Mouse (Mus musculus): ENCODE data around the gene Rhox2g.
"Not testable (repeated sequence)": the region's sequence is repeated elsewhere in the genome, so short reads cannot be mapped to it uniquely, and the experiment has no call there.

Gene Rhox2g

DNA sequence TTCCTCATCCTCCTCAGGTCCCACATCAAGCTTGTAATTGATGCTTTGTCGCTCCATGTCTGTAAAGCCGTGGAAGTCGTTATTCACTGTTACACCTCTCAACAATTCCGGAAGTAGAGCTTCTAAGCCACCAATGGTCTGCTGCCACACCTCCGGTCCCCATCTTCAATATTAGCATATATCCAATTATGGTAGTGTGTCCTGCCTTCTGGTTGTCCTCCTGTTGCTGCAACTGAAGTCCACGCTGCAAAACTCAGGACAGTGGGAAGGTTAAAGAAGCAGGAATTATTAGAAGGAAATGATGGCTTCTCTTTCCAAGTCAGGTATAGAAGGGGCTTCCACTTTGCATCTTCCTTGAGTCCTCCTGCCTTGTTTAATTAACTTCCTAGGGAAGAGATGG is at the start of gene Rhox2g:
Gene Rhox2g, minus strand, starts transcription at position 101 of the 400 bp plus-strand sequence.
- not testable (repeated sequence) for DNase-seq

DNA sequence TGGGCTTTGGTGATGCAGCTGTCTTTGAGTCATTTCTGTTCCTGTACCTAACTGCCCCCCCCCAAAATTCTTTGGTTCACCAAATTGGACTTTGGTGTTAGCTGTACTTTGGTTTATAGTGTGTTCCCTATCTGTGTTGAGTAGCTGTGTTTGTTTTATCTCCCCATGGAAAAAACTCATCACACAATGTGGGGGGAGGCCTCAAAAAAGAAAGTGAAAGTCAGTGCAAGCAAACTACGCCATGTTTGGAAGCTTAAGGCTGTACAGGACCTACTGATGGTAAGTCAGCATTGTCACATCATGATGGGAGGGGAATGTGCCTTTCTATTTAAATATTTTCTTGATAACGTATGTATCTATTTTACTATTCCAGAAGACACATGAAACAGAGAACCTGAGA is 49.0 kb upstream of the Rhox2g start:
- DNase-seq: no peak

DNA sequence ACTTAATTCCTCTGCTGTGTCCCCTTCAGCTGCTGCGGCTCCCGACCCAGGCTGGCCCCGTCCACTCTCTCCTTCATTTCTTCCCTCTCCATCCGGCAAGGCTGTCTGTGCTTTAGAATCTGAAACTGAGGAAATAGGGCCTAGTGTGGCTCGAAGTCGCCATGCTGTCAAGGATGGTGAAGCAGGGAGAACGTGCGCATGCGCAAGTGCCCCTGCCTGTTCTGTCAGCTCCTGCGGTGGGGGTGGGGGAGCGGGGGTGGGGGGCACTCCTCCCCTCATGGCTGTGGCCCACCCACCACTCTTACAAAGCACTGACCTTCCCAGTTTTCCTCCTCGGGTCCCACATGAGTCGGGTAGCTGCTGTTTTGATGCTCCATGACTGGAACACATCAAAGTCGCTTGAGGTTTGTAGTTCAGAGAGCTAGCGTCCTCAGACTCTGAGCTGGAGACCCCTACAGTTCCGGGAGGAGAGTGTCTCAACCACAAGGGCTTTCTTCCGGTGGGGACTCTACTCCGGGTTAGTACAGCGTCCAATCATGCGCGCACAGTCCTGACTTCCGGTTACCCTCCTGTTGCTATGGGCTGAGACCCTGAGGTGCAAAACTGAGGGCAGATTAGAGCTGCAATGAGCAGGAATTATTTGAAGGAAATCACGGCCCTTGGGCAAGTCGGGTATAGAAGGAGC is 39.9 kb upstream of the Rhox2g start:
- DNase-seq: no peak

DNA sequence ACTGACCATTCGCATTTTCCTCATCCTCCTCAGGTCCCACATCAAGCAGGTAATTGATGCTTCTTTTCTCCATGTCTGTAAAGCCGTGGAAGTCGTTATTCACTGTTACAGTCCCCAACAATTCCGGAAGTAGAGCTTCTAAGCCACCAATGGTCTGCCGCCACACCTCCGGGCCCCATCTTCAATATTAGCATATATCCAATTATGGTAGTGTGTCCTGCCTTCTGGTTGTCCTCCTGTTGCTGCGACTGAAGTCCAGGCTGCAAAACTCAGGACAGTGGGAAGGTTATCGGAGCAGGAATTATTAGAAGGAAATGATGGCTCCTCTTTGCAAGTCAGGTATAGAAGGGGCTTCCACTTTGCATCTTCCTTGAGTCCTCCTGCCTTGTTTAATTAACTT is 29.9 kb upstream of the Rhox2g start, which contains the start of gene Rhox2h:
Gene Rhox2h, minus strand, starts transcription at position 101 of the 400 bp plus-strand sequence.
- DNase-seq: not testable (repeated sequence)

DNA sequence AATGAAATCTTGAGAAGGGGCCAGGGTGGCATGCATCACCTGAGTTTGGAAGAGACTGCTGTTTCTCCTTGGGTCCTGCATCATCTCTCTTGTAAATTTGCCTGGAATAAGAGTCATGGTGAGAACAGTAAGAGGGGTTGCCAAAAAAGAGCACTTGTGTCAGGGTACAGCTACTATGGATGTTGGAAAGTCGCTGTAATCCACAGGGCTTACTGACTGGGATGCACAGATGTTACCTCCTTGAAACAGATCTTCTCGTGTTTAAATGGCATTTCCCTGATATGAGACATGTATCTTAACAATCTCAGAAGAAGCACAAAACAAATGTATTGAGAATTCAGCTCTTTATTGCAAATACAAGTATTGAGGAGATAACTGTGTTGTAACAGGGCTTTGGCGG is 25.4 kb upstream of the Rhox2g start, which contains the start of gene Rhox3h:
Gene Rhox3h, minus strand, starts transcription at position 101 of the 400 bp plus-strand sequence.
- DNase-seq: not testable (repeated sequence)

DNA sequence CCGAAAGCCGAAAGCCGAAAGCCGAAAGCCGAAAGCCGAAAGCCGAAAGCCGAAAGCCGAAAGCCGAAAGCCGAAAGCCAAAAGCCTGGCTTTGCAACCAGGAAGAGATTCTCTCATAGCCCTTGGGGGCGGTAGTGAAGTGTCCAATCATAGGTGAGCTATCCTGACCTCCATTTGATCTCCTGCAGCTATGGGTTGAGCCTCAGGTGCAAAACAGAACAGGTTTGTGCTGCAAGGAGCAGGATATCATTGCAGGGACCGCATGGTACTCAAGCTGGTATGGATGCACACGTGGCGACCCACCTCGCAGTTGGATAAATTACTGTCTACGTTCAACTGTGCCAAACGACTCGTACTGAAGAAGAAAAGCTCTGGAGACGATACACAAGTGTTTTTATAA is 8.0 kb upstream of the Rhox2g start, which contains the start of gene Rhox4g:
Gene Rhox4g, minus strand, starts transcription at position 101 of the 400 bp plus-strand sequence.
- DNase-seq: not testable (repeated sequence)

DNA sequence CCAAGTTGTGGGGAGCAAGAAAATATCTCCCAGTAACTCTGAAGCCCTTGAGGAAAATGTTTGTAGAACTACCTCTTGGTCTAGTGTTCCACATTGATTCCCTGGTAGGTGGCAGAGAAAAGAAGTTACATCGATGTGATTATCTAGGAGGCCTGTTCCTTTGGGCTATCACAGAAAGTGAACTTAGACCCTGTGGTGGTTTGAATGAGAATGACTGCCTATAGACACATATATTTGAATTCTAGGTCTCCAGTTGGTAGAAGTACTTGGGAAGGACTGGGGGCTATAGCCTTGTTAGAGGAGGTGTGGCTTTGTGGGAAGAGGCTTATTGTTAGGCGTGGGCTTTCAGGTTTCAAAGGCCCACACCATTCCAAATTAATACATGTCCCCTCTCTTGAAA is 14.8 kb downstream of the Rhox2g start, which contains the start of gene Rhox3g:
Gene Rhox3g, minus strand, starts transcription at position 101 of the 400 bp plus-strand sequence.
- DNase-seq: not testable (repeated sequence)

DNA sequence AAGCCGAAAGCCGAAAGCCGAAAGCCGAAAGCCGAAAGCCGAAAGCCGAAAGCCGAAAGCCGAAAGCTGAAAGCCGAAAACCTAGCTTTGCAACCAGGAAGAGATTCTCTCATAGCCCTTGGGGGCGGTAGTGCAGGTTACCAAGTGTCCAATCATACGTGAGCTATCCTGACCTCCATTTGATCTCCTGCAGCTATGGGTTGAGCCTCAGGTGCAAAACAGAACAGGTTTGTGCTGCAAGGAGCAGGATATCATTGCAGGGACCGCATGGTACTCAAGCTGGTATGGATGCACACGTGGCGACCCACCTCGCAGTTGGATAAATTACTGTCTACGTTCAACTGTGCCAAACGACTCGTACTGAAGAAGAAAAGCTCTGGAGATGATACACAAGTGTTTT is 35.7 kb downstream of the Rhox2g start, which contains the start of gene Rhox4f:
Gene Rhox4f, minus strand, starts transcription at position 101 of the 400 bp plus-strand sequence.
- DNase-seq: not testable (repeated sequence)
